Mouse (Mus musculus): ENCODE results near the gene Gja10.

DNA sequence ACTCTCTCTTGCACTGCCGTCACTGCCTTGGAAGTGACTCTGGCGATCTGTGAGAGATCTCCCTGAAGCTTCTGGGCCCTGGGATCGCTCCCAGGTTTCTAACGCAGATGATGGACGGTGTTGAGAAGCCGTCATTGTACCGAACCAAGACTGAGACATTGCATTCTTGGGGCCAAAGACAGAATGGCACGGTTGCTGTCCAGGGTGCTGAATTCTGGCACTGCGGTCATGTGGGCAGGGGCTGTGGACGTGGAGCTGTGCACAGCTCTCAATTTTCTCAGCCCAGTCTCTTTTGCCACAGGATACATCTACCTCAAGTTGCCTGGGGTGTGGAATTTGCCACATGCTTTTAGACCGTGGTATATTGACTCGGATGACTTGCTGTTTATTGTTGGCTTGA lies 1.4 kb downstream of the Gja10 start:
- TF ChIP-seq CTCF (conservative IDR thresholded peaks at IDR 0.05 in 1 of 2, IDR thresholded peaks at IDR 0.05 in 1 of 2; ENCODE audit: low read depth in 2 of 2, low read length in 2 of 2) (no peak), ETS1 (conservative IDR thresholded peaks at IDR 0.05; ENCODE audit: low read depth, low read length) (no peak), CHD2 (IDR thresholded peaks at IDR 0.05; ENCODE audit: low read length) (no peak)
